Mouse (Mus musculus) embryonic fibroblast, embryonic 13.5 days (primary cell): ENCODE results near the gene Hoxd8.

Experiments
- CTCF ChIP-seq: IDR thresholded peaks from 2 replicates; pipeline ENCODE4 v1.5.1; 2011; ENCODE audit warnings: mild to moderate bottlenecking, control low read depth, low read length, moderate library complexity, borderline replicate concordance; ENCODE audit not compliant: insufficient read depth
- POLR2A ChIP-seq: IDR thresholded peaks from 2 replicates; pipeline ENCODE4 v1.6.1; 2011; ENCODE audit warnings: low read depth, mild to moderate bottlenecking, control low read depth, low read length, moderate library complexity

- TF ChIP-seq CTCF (no peak), POLR2A (no peak)
Observed at GRCm38 (mm10) chr2:74720384-74720783, 16.0 kb downstream of the Hoxd8 start.
